Mouse (Mus musculus): ENCODE data around the gene Zfp628.

- TF ChIP-seq CTCF (conservative IDR thresholded peaks at IDR 0.05; ENCODE audit: insufficient read depth, insufficient read length, low read depth, low read length) = no peak
- TF ChIP-seq POLR2A (IDR thresholded peaks at IDR 0.05; ENCODE audit: low read depth, low read length) = no peak
Measured at GRCm38 (mm10) chr7:4937392-4937791, 22.4 kb downstream of the Zfp628 start.
